Mouse (Mus musculus) intestine, postnatal 0 days (tissue): ENCODE results near the gene Bpifb5. TPM values are rescaled to one million over a fixed set of nuclear protein-coding genes. Genes with fewer than 3 reads are reported as not detected.
"Not testable (repeated sequence)": the region's sequence is repeated elsewhere in the genome, so short reads cannot be mapped to it uniquely, and the experiment has no call there.

ENCODE experiments used
- ATAC-seq: fragments of 200-750 bp; cut with Nextera tagmentation; 2 replicates; pipeline ENCODE4 v1.8.0; 2017; ENCODE audit warnings: mild to moderate bottlenecking, moderate TSS enrichment, moderate library complexity
- H3K27ac ChIP-seq: fragments of 300-500 bp; sonication (generic); 2 replicates; pipeline ENCODE4 v1.5.1; 2014; ENCODE audit warnings: mild to moderate bottlenecking, low read depth, low read length, moderate library complexity
- H3K27me3 ChIP-seq: fragments of 300-500 bp; sonication (generic); replicated peaks from 2 replicates; pipeline ENCODE4 v1.6.1; 2014; ENCODE audit warnings: low read length, mixed read lengths; ENCODE audit not compliant: control insufficient read depth, insufficient read depth
- H3K36me3 ChIP-seq: fragments of 300-500 bp; sonication (generic); 2 replicates; pipeline ENCODE4 v1.6.1; 2014; ENCODE audit warnings: mild to moderate bottlenecking, moderate library complexity; ENCODE audit not compliant: control insufficient read depth, insufficient read depth
- H3K4me1 ChIP-seq: fragments of 300-500 bp; sonication (generic); replicated peaks from 2 replicates; pipeline ENCODE4 v1.6.1; 2014; ENCODE audit warnings: antibody characterized with exemption, low read length, mixed read lengths; ENCODE audit not compliant: control insufficient read depth, insufficient read depth
- H3K4me2 ChIP-seq: fragments of 300-500 bp; sonication (generic); replicated peaks from 2 replicates; pipeline ENCODE4 v1.6.1; 2014; ENCODE audit warnings: low read depth, mild to moderate bottlenecking, moderate library complexity
- H3K4me3 ChIP-seq: fragments of 300-500 bp; sonication (generic); 2 replicates; pipeline ENCODE4 v1.5.1; 2014; ENCODE audit warnings: low read depth, low read length
- H3K9ac ChIP-seq: fragments of 300-500 bp; sonication (generic); 2 replicates; pipeline ENCODE4 v1.6.1; 2014; ENCODE audit warnings: mild to moderate bottlenecking, low read depth, low read length
- H3K9me3 ChIP-seq: fragments of 300-500 bp; sonication (generic); 2 replicates; pipeline ENCODE4 v1.6.1; 2016; ENCODE audit warnings: mixed run types; ENCODE audit not compliant: control insufficient read depth
- CTCF ChIP-seq: sonication (generic); IDR thresholded peaks from 2 replicates; pipeline ENCODE4 v1.5.1; 2016; ENCODE audit warnings: low read depth, mild to moderate bottlenecking, control low read depth, antibody characterized with exemption, moderate library complexity
- whole genome bisulfite sequencing: fragments of 180-500 bp; shearing (Covaris S2); extraction: QIAGEN DNeasy Blood & Tissue Kit; methylation state at CpG from one replicate; pipeline ENCODE4 v1.1.7; 2014; 5-methylcytosine and 5-hydroxymethylcytosine counted together
- polyA plus RNA-seq: library from polyadenylated mRNA; unstranded; fragments of >200 nt; fragmentation: Nextera tagmentation; extraction: Ambion mirVana; gene quantifications from 2 replicates; pipeline ENCODE4 v1.2.1, GENCODE M21; 2015

Gene Bpifb5
- polyA plus RNA-seq, 1 experiment from 2014 or later = 0.07 TPM

- H3K4me2 ChIP-seq = no peak overlapping the region
- WGBS = 30% methylated on average over 2 of the region's 2 CpGs
Measured at GRCm38 (mm10) chr2:154223917-154224273, 353 bp downstream of the Bpifb5 start.

GRCm38 (mm10) chr2:154226991-154227390 lies 3.4 kb downstream of the Bpifb5 start:
- Histone ChIP-seq H3K9ac (no peak overlapping the region), H3K4me3 (no peak overlapping the region), H3K9me3 (no peaks in the 10 kb centered on the region), H3K36me3 (no peaks in the 10 kb centered on the region), H3K27ac (no peak overlapping the region), H3K27me3 (no peaks in the 10 kb centered on the region), H3K4me2 (no peak overlapping the region), H3K4me1 (no peaks in the 10 kb centered on the region)
- TF ChIP-seq CTCF = no peak
- 71% methylated on average over 4 of the region's 4 CpGs for WGBS
- no peak for ATAC-seq

More at GRCm38 (mm10) chr2:154223917-154224273, 353 bp downstream of the Bpifb5 start:
- no peaks in the 10 kb centered on the region for H3K4me1 ChIP-seq
- no peak overlapping the region; the same call in 1 of the 2 replicates for H3K9ac ChIP-seq
- H3K36me3 ChIP-seq = no peaks in the 10 kb centered on the region
- H3K9me3 ChIP-seq = no peaks in the 10 kb centered on the region
- no peak for ATAC-seq
- TF ChIP-seq CTCF = no peak
- H3K27ac ChIP-seq = no peak overlapping the region
- H3K4me3 ChIP-seq = no peak overlapping the region
- H3K27me3 ChIP-seq = no peaks in the 10 kb centered on the region

GRCm38 (mm10) chr2:154227830-154228229 lies 4.3 kb downstream of the Bpifb5 start:
- Histone ChIP-seq H3K4me3 (no peak overlapping the region), H3K36me3 (no peaks in the 10 kb centered on the region), H3K9ac (no peak overlapping the region), H3K27ac (no peak overlapping the region), H3K4me1 (no peaks in the 10 kb centered on the region), H3K9me3 (no peaks in the 10 kb centered on the region), H3K27me3 (no peaks in the 10 kb centered on the region), H3K4me2 (no peak overlapping the region)
- no peak for TF ChIP-seq CTCF
- 82% methylated on average over 5 of the region's 5 CpGs for WGBS
- no peak for ATAC-seq

GRCm38 (mm10) chr2:154233426-154233825 lies 9.9 kb downstream of the Bpifb5 start:
- H3K9me3 ChIP-seq = no peaks in the 10 kb centered on the region
- H3K4me1 ChIP-seq = no peaks in the 10 kb centered on the region
- ATAC-seq = no peak
- H3K27me3 ChIP-seq = no peaks in the 10 kb centered on the region
- TF ChIP-seq CTCF = no peak
- no peak overlapping the region for H3K4me3 ChIP-seq
- H3K4me2 ChIP-seq = no peak overlapping the region
- 91% methylated on average over 6 of the region's 6 CpGs for WGBS
- H3K36me3 ChIP-seq = no peaks in the 10 kb centered on the region
- H3K9ac ChIP-seq = no peak overlapping the region
- no peak overlapping the region for H3K27ac ChIP-seq

GRCm38 (mm10) chr2:154240771-154241170 lies 17.2 kb downstream of the Bpifb5 start:
- Histone ChIP-seq H3K36me3 (no peaks in the 10 kb centered on the region), H3K4me2 (no peak overlapping the region), H3K9ac (no peak overlapping the region), H3K4me3 (no peak overlapping the region), H3K9me3 (no peaks in the 10 kb centered on the region), H3K4me1 (no peaks in the 10 kb centered on the region), H3K27ac (no peak overlapping the region), H3K27me3 (no peaks in the 10 kb centered on the region)
- 79% methylated on average over 6 of the region's 6 CpGs for WGBS
- no peak for ATAC-seq
- TF ChIP-seq CTCF = no peak

GRCm38 (mm10) chr2:154242726-154243125 lies 19.2 kb downstream of the Bpifb5 start:
- H3K9ac ChIP-seq, H3K4me1 ChIP-seq, H3K4me3 ChIP-seq, H3K27ac ChIP-seq, H3K9me3 ChIP-seq, H3K36me3 ChIP-seq, ATAC-seq, H3K4me2 ChIP-seq, H3K27me3 ChIP-seq: not testable (repeated sequence)
- WGBS = 94% methylated on average over 11 of the region's 12 CpGs
